Mouse (Mus musculus): ENCODE data around the gene Miga1. TPM values are rescaled to one million over a fixed set of nuclear protein-coding genes. Genes with fewer than 3 reads are reported as not detected.
"Not testable (repeated sequence)": the region's sequence is repeated elsewhere in the genome, so short reads cannot be mapped to it uniquely, and the experiment has no call there.

The Miga1 gene
- total RNA-seq, 2 experiments from 2014 or later = 3.7 to 4.1 TPM

DNA sequence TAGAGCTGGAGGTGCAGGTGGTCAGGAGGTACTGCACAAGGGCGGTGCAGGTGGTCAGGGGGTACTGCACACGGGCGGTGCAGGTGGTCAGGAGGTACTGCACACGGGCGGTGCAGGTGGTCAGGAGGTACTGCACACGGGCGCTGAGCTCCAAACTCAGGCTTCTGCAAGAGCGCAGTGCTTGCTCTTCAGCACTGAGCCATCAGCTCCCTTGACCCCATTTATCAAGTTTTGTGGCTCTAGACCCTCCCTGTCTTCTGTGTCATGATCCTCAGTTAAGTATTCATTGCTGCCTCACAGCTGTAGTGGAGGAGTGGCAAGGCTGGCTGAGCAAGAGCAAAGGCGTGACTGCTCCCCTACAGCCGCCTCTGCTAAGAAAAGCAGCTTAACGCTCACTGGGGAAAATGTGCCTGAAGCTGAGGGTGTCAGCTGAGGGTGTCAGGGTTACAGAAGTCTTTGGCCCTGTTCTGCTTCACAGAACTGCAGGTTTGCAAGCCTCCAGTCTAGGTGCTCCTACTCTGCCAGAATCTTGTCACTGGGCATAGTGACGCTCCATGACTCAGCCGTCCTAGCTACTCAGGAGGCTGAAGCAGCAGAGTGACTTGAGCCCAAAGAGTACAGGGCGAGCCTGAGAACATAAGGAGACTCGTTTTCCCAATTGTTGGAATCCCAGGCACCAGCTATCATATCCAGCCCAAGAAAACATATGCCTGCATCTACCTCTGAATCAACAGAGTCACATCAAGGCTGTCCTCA, 7.5 kb downstream of the Miga1 start:
- no peak for DNase-seq
- intact Hi-C loops (cut with DNase I; ENCODE audit: low total_unique reads) = no loop called here

DNA sequence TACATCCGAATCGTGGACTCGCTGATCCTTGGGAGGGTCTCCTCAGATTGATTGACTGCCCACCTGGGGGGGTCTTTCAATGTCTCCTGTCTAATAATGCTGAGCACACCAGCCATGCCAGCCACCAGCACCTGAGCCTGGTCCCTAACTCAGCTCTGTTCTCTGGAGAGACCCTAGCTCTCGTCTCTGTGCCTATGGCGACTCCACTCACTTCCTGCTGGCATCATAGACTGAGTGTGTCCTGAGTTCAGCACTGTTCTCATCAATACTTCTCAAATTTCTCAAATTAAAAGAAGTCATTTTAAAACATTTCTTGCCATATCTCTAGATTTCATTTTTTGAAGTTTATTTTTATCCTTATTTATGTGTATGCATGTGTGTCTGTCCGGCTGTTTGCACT, 8.1 kb downstream of the Miga1 start:
- no peak for DNase-seq

DNA sequence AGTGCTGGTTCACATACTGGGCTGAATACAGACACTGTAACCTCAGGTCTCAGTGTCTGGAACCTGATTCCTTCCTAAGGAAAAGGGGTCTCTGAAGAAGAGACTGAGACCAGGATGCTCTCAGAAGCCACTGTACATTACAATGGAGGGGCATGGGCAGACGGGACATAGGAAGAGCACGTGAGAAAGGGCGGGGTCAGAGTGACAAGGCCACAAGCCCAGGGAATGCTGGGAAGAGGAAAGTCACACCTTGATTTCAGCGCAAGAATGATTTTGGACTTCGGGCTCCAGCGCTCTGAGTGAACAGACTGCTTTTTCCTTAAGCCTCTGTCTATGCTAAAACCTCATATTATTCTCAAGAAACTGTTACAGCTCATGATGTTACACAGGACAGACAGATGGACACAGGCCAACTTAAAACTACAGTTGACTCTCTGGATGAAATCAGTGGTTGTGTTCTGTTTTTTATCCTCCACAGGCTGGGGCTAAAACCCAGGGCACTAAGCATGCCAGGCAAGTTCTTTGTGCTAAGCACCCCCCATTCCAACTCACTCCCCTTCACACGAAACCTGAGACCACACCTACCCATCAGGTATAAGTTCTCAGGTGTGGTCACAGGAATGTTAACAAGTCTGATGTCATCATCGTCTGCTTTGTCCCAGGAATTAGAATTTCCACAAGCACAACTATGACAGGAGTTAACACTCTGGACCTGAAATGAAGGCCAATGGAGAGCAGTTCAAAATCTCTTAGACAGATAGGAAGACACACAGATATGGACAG, 18.3 kb downstream of the Miga1 start:
- intact Hi-C loops (cut with DNase I; ENCODE audit: low total_unique reads) = no loop called here
- no peak for DNase-seq

More for the DNA sequence above, 8.1 kb downstream of the Miga1 start:
- intact Hi-C loops (cut with DNase I; ENCODE audit: low total_unique reads) = no loop called here

DNA sequence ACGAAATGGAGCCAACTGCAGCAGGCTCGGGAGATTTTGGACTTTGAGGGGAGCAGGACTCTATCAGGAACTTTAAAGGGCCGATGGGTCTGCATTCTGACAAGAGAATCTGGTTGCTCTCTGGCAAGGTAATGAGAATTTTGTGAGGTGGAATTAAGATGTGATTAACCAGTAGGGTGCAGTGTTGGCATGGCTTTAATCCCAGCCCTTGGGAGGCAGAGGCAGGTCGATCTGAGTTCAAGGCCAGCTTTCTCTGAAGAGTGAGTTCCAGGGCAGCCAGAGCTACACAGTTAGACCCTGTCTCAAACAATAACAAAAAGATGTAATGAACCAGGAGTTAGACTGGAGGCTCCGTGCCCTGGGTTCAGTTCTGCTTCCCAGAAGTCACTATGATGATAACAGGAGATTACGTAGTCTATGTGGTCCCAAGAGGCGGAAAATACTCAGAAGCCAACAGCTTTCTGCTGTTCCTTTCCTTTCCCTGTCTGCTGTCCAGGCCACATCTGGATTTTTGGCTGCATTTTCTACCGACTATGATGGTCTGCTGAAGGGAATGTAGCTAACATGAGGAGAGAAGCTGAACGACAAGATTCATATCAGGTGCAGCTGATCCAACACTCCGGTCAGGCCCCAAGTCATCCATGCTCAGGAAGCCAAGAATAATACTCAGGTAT, 19.1 kb downstream of the Miga1 start:
- DNase-seq = no peak

DNA sequence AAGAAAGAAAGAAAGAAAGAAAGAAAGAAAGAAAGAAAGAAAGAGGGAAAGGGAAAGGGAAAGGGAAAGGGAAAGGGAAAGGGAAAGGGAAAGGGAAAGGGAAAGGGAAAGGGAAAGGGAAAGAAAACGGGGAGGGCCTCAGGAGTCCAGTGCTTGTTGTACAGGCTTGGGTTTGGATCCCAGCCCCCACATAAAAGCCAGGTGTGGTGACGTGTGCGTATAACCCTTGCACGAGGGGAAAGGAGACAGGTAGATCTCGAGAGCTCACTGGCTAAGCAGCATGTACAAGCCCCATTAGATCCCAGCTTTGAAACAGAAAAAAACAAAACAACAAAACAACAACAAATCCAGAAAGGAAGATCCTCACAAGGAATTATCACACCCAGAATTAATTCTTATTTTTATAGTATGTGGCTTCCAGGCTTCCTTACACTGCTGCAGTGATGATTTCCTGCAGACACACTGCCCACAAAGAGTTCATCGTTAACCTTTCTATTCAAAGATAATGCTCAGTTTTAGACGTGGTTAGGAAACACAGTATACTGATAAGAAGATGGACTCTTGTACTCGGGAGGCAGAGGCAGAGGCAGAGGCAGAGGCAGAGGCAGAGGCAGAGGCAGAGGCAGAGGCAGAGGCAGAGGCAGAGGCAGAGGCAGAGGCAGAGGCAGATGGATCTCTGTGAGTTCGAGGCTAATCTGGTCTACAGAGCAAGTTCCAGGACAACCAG, 23.6 kb downstream of the Miga1 start:
- intact Hi-C loops (cut with DNase I; ENCODE audit: low total_unique reads) = loop anchor here (10.0 kb wide), 1 partner anchor 52 kb away; the partner anchor contains the start of gene Nexn
- DNase-seq = not testable (repeated sequence)

More for the DNA sequence above, 19.1 kb downstream of the Miga1 start:
- intact Hi-C loops (cut with DNase I; ENCODE audit: low total_unique reads) = no loop called here

DNA sequence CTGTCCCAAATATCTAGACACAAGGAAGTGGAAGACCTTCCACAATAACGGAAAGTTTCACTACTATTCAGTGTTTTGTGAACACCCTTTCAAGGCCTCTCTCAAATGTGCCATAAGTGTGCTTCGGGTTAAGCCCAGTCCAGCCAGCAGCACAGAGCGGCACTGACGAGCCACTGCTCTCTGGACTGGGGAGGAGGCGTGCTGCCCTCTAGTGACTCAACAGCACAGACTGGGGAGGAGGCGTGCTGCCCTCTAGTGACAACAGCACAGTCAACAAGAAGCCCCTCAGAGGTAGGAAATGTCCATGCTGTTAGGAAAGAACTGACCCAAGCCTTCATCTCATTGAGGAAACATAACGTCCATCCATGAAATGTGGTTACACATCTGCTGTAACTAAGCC, 24.6 kb downstream of the Miga1 start:
- peak; percentile 89 for DNase-seq
- intact Hi-C loops (cut with DNase I; ENCODE audit: low total_unique reads) = loop anchor here (10.0 kb wide), 1 partner anchor 51 kb away; the partner anchor contains the start of gene Nexn

DNA sequence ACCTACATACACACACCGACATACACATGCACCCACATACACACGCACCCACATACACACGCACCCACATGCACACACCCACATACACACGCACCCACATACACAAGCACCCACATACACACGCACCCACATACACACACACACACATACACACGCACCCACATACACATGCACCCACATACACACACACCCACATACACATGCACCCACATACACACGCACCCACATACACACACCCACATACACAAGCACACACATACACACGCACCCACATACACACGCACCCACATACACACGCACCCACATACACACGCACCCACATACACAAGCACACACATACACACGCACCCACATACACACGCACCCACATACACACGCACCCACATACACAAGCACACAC, 25.5 kb downstream of the Miga1 start:
- intact Hi-C loops (cut with DNase I; ENCODE audit: low total_unique reads) = loop anchor here (10.0 kb wide), 1 partner anchor 50 kb away; the partner anchor contains the start of gene Nexn

DNA sequence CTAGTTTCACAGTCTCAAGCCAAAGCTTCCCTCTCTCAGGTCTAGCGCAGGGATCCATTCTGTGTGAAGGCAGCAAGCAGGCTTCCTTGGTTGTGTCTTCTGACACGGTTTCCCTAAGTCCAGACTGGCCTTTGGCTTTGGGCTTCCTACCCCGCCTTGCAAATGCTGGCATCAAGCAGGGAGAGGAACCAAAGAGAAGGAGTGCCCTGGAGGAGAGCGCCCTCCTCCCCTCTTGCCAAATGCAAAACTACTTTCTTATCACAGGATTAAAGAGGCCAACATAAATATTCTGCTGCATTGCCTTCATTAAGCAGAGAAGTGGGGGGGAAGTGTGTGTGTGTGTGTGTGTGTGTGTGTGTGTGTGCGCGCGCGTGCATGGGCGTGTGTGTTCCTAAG, 31.0 kb downstream of the Miga1 start:
- no peak for DNase-seq
- intact Hi-C loops (cut with DNase I; ENCODE audit: low total_unique reads) = no loop called here

More for the DNA sequence above, 25.5 kb downstream of the Miga1 start:
- DNase-seq = not testable (repeated sequence)

DNA sequence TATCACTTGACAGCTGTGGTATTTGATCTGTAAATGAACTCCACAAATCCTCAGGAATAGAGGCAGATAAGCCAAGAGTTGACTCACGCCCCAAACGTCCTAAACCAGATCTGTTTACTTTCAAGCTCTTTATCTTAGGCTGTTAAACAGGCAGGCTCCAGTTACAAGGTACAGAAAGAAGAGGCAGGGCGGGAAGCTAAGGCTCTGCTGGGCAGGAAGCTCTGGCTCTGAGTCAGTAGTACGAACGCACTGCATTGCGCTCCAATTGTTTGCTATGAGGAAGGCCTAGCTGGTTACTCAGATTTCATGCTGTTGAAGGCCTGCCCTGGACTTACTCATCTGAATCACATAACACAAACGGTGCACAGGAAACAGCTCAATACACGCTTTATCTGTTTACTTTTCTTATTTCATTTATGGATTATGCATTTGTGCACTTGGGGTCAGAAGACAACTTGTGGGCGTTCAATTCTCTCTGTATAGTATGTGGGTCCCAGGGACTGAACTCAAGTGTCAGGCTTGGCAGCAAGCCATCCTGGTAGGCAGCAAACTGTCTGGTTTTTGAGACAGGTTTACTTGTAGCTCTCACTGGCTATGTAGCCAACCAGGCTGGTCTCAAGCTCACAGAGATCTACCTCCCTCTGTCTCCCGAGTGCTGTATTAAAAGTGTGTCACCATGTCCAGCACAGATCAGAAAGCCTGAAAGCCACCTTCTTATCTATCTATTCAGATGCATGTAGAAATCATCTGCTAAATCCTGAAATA, 31.5 kb downstream of the Miga1 start:
- no peak for DNase-seq
- intact Hi-C loops (cut with DNase I; ENCODE audit: low total_unique reads) = no loop called here

DNA sequence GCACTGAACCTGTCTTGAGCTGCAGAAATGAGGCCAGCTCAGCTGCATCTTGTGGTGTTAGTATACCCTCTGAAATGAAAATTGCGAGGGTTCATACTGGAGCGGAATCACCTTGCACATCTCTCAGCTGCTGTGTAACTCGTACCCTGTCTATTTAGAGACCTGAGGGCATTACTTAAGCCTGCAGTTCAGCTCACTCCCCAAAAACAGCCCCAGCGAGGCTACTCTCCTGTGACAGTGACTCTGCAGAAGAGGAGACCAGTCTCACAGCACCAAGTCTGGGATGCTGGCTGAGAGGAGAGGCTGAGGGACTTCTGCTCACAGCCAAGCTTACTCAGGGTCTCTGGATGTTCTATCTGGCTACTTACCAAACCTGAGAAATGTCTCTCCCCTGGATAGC, 34.2 kb downstream of the Miga1 start:
- DNase-seq = peak; percentile 42
- intact Hi-C loops (cut with DNase I; ENCODE audit: low total_unique reads) = no loop called here

DNA sequence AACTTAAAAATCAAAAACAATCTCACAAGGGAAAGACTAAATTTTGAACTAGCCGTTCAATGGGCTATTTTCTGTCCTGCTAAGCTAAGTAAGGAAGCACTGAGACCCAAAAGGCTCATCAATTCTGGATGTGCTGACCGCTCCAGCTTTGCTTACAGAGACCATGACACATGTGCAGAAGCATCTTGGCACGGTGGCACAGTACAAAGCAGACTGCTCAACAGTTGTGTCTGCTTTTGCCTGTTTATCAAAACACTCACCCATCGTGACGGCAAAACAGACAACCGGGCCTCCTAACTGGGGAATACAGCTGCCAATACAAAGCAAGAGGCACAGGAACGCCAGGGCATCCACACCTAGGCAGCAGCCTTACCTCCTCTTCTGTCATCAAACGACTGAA, 35.1 kb downstream of the Miga1 start:
- intact Hi-C loops (cut with DNase I; ENCODE audit: low total_unique reads) = no loop called here

DNA sequence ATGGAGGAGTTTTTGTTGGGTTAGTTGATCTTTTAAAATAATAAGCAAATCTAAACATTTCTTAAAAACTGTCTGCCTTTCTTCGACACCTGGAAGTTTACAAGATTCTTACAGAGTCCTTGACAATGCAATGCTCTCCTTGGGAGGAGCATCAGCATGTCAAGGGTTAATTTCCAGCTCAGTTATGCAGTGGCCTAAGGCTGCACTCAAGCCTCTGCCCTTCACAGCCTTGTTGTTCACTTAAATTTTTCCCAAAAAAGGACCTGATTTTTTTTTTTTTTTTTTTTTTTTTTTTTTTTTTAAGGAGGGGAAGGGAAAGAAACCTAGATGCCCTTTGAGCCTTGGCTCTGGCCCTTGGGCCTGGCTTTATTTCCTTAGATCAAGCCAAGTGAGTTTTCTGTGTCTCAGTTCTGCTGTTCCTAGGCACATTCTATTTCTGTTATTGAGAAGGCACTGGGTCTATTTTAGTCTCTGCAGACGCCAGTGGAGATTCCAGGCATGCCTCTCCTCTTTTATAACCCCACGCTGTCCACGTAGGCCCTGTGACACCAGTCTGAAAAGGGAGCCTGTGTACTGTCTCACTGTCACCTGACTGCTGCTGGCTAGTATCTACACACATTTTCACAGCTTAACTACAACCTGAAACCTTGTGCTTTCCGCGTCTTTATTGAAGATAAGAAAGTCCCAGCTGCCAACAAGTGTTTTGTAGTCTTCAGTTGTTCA, 36.0 kb downstream of the Miga1 start:
- intact Hi-C loops (cut with DNase I; ENCODE audit: low total_unique reads) = no loop called here
- DNase-seq = peak; percentile 47

More for the DNA sequence above, 35.1 kb downstream of the Miga1 start:
- DNase-seq = peak; percentile 57

DNA sequence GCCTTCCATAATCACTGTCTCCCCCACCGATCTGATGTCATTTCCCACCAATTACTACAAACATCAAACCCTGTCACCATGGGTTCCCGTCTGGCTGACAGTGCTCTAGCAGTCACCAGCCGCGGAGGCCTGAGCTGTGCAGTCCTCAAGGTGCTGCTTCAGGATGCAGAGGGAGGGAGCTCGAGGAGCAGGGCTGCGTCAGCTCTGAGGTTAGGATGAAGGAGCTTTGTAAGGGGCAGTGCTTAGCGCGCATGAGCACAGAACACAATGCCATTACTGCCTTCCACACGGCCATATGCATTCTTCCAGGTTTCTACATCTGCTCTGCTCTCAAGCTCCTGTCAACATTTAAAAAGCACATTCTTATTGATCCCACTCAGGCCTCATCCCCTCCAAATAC, 37.2 kb downstream of the Miga1 start:
- no peak for DNase-seq
- intact Hi-C loops (cut with DNase I; ENCODE audit: low total_unique reads) = no loop called here

DNA sequence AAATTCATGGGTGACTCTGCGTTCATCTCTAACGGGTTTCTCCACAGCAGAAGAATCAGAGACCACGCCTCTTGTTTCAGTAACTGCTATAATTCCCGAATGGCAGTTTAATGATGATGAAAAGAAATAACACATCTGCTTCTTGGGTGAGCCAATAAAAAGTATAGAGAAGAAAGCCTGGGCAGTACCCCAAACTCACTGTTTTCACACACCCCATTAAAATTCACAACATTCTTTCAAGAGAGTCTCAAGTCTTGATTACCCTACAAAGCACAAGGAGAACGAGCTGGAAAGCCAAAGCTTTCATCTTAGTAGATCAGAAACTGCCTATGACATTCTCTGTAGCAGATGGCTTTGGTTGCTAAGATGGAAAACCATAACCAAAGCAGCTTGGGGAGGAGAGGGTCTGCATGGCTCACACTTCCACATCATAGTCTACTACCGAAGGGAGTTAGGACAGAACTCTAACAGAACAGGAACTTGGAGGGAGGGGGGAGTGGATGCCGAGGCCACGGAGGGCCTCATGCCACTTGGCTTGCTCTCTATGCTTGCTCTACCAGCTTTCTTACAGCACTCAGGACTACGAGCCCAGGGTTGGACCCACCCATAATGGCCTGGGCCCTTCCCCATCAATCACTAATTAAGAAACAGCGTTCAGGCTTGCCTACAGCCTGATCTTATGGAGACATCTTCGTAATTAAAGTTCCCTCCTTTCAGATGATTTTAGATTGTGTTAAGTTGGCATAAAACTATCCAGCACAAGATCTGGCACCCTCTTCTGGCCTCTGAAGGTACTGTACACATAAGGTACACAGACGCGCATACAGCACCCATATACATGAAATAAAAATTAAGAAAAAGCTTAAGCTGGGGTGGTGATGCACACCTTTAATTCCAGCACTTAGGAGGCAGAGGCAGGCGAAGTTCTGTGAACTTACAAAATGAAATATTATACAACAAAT, 39.5 kb downstream of the Miga1 start:
- intact Hi-C loops (cut with DNase I; ENCODE audit: low total_unique reads) = no loop called here
- no peak for DNase-seq

DNA sequence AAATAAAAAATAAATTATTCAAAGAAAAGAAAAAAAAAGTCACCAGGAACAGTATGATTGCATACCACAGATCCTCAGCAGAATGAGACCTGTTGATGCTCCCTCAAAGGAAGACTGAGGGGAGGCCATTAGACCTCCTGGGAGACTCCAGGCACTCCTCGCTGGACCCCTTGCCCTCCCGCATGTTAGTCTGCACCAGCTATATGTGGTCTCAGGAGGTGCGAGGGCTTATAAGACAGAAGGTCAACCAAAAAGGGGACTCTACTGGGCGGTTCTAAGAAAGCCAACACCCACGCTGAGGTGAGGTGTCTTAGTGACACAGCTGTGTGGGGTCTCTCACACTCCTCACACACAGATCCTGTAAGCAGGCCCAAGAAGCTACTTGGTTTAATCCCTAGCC, 44.3 kb downstream of the Miga1 start:
- intact Hi-C loops (cut with DNase I; ENCODE audit: low total_unique reads) = no loop called here
- DNase-seq = no peak

DNA sequence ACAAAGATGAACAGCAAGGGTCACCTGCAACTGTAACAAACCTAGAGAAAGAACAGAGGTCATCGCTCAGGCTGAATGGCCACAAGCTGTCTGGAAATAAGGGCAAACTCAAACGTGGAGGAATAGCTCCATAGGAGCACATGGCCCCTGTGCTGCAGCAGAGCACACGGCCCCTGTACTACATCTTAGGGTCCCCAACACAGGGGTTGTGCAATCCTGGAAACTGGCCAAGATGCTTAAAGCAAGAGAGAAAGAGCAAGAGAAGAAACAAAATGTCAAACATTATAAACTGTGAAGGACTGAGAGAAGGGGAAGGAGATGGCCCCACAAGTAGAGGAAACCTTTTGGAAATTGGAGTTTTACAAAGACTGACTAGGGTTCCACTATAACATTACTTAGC, 45.8 kb downstream of the Miga1 start:
- intact Hi-C loops (cut with DNase I; ENCODE audit: low total_unique reads) = no loop called here
- DNase-seq = no peak

DNA sequence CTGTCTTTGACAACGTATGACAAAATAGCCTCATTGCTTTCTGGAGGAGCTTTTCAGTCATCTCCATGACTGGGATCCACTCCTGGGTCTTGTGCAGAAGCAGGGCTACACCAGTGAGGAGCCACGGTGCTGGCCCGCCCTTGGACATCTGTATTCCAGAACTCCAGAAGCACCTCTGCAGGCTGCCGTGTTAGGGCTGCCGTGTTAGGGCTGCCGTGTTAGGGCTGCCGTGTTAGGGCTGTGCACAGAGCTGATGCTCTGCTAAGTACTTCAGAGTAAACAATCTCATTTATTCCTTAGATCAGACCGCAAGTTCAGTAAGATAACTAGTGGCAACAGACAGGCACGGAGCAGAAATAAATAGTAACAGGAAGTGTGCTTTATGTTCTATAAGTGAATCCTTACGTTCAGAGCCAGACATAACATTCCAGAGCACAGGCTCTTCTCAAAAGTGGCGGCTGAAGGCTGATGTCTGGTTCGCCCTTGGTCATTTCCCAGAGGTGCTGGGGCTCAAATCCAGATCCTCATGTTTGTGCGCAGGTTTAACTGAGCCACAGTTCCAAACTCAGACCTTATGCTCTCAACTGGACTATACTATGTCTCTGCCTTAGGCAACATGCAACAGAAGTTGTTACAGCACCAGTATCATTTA, 46.6 kb downstream of the Miga1 start:
- no peak for DNase-seq
- intact Hi-C loops (cut with DNase I; ENCODE audit: low total_unique reads) = no loop called here
